ENCODE assay signal across 10 mouse cellular contexts in genomic region chr1:192897218-192897617, GRCm38 (mm10). TPM values are rescaled to one million over a fixed set of nuclear protein-coding genes. Genes with fewer than 3 reads are reported as not detected.
DNase-seq lines count a peak whose midpoint lies in the region; ATAC-seq lines count a peak whose summit lies in the region.
"Had no signal": no experiment of that assay in that cellular context is flagged by ENCODE, and none has a peak within 500 bp of the region (broad histone marks: within the 10 kb centered on the region; RNA-seq: fewer than 3 reads in every experiment).

No protein-coding gene starts in this region.

- DNase-seq in heart, adult 18-20 months: peak; percentile 46 to 54
- DNase-seq in heart, embryonic 10.5 days (ENCODE audit: low spot score): no peak
- DNase-seq in Muller cell, postnatal 12 days (ENCODE audit: inconsistent ontology term): peak; percentile 20
- peak; percentile 10 for DNase-seq in cerebellum, adult 8-10 months
- DNase-seq in heart, postnatal 4 days: peak; percentile 54
- no peak for DNase-seq in left cerebral cortex, adult 11 months (ENCODE audit: low spot score)
- no peak for DNase-seq in thymus, postnatal 0 days (ENCODE audit: low spot score)

- no peaks in the 10 kb centered on the region for H3K9me3 ChIP-seq in heart, embryonic 10.5 days
- H3K9me3 ChIP-seq: forebrain, embryonic 15.5 days had no signal

- H3K27ac ChIP-seq in heart, embryonic 10.5 days: no peak overlapping the region
- H3K27ac ChIP-seq: forebrain, embryonic 15.5 days had no signal

- WGBS in heart, embryonic 10.5 days: 66% methylated on average over 10 of the region's 10 CpGs

- H3K4me3 ChIP-seq in heart, embryonic 10.5 days: no peak overlapping the region
- H3K4me3 ChIP-seq: forebrain, embryonic 15.5 days had no signal

- H3K36me3 ChIP-seq in heart, embryonic 10.5 days: no peaks in the 10 kb centered on the region

- 0 out of 2 replicates have a peak, but pooled peaks cover 4% of the 10 kb centered on the region for H3K4me1 ChIP-seq in heart, embryonic 10.5 days
- H3K4me1 ChIP-seq: forebrain, embryonic 15.5 days had no signal

- no peak for ATAC-seq in CD4-positive, CD25-positive, alpha-beta regulatory T cell, adult 4 months
- ATAC-seq: forebrain, embryonic 15.5 days had no signal

- H3K27me3 ChIP-seq in heart, embryonic 10.5 days (ENCODE audit: insufficient read depth, poor library complexity, severe bottlenecking): no peaks in the 10 kb centered on the region
- H3K27me3 ChIP-seq: forebrain, embryonic 15.5 days had no signal

RNA-seq across cellular contexts. Expression of gene Sertad4, which starts 41.7 kb away (rescaled TPM):
- 1 to 10 TPM; 2.4 to 2.8 TPM for total RNA-seq in heart, adult 18-20 months (2021)
- polyA plus RNA-seq in heart, embryonic 10.5 days (2016; fragmentation: Nextera tagmentation; extraction: Ambion mirVana): 7.5 and 11.5 TPM in 2 replicates
- total RNA-seq in heart, postnatal 4 days (2021): 10 to 100 TPM; 14.9 to 16.7 TPM
- polyA plus RNA-seq in thymus, postnatal 0 days (2015; fragmentation: Nextera tagmentation; extraction: Ambion mirVana): 2.6 and 3.2 TPM in 2 replicates
- not detected for polyA plus RNA-seq in CD4-positive, CD25-positive, alpha-beta regulatory T cell, adult 4 months (2017; shearing (Covaris generic))
- total RNA-seq: liver, adult 2 months had no signal

Comparison
In these comparisons a context has a peak if more than half of its experiments do, and no peak if none do; other contexts are left out.
1. DNase-seq: peak in heart, adult 18-20 months (2 of 2), Muller cell, postnatal 12 days (single experiment), cerebellum, adult 8-10 months (single experiment) and heart, postnatal 4 days (single experiment); none in heart, embryonic 10.5 days (single experiment), left cerebral cortex, adult 11 months (single experiment) and thymus, postnatal 0 days (single experiment).